Mouse (Mus musculus) ES-Bruce4 (cell line): Measurements from ENCODE around the gene Klhl15. TPM values are rescaled to one million over a fixed set of nuclear protein-coding genes. Genes with fewer than 3 reads are reported as not detected.
A peak's percentile ranks its signal among the peaks of the same experiment; 100 is the strongest.

Experiments
- H3K27ac ChIP-seq: 2 replicates; pipeline ENCODE4 v1.5.1; 2012; ENCODE audit warnings: low read length, inconsistent platforms; ENCODE audit not compliant: insufficient read depth
- H3K27me3 ChIP-seq: 2 replicates; pipeline ENCODE4 v1.6.1; 2012; ENCODE audit warnings: mild to moderate bottlenecking, low read length, inconsistent platforms; ENCODE audit not compliant: control insufficient read depth, poor library complexity, insufficient read depth, severe bottlenecking
- H3K36me3 ChIP-seq: 2 replicates; pipeline ENCODE4 v1.6.1; 2012; ENCODE audit warnings: inconsistent platforms, mild to moderate bottlenecking, low read length, moderate library complexity; ENCODE audit not compliant: control insufficient read depth, poor library complexity, insufficient read depth, severe bottlenecking
- H3K4me1 ChIP-seq: one replicate; pipeline ENCODE4 v1.8.1; 2011; ENCODE audit warnings: low read length; ENCODE audit not compliant: control insufficient read depth, insufficient read depth
- H3K4me3 ChIP-seq: 2 replicates; pipeline ENCODE4 v1.5.1; 2011; ENCODE audit warnings: low read depth, mild to moderate bottlenecking, low read length
- H3K9ac ChIP-seq: 2 replicates; pipeline ENCODE4 v1.6.1; 2012; ENCODE audit warnings: low read depth, mild to moderate bottlenecking, inconsistent platforms; ENCODE audit not compliant: poor library complexity, severe bottlenecking
- H3K9me3 ChIP-seq: replicated peaks from 2 replicates; pipeline ENCODE4 v1.6.1; 2012; ENCODE audit warnings: mild to moderate bottlenecking, low read length, inconsistent platforms; ENCODE audit not compliant: control insufficient read depth, poor library complexity, insufficient read depth, severe bottlenecking
- CTCF ChIP-seq: IDR thresholded peaks from one replicate; pipeline ENCODE4 v1.8.1; 2011; ENCODE audit warnings: low read depth, low read length
- EP300 ChIP-seq: IDR thresholded peaks from 2 replicates; pipeline ENCODE4 v1.6.1; 2011; ENCODE audit warnings: low read depth, low read length; ENCODE audit not compliant: insufficient read depth
- POLR2A ChIP-seq: IDR thresholded peaks from one replicate; pipeline ENCODE4 v1.8.1; 2011; ENCODE audit warnings: low read length; ENCODE audit not compliant: insufficient read depth
- polyA plus RNA-seq: library from polyadenylated mRNA; stranded (reverse); fragments of >200 nt; gene quantifications from 2 replicates; pipeline ENCODE4 v1.2.4, GENCODE M21; 2011; ENCODE audit warnings: low read depth; ENCODE audit not compliant: missing spikeins, insufficient read depth, insufficient read length

Klhl15 gene
- polyA plus RNA-seq, 1 experiment, result 11.7 TPM

DNA sequence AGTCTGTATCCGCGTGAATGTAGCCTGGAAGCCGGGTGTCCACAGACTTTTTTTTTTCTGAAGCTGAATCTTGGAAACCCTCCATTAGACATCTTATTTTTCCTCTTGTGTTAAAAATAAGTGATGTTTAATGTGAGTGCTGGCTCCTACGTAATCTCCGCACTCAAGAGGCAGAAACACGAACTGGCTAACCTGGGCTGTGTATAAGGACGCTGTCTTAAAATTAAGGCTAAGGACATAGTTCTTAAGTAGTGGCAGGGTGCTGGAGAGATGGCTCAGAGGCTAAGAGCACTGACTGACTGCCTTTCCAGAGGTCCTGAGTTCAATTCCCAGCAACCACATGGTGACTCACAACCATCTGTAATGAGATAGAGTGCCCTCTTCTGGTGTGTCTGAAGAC, 21.0 kb upstream of the Klhl15 start:
- peak overlapping the region; percentile 99 for H3K4me3 ChIP-seq
- H3K9ac ChIP-seq, result peak overlapping the region; percentile 87
- TF ChIP-seq CTCF (no peak), EP300 (no peak), POLR2A (no peak)
- peaks cover 19% of the 10 kb centered on the region for H3K36me3 ChIP-seq
- no peaks in the 10 kb centered on the region for H3K4me1 ChIP-seq
- H3K27me3 ChIP-seq, result no peaks in the 10 kb centered on the region
- H3K27ac ChIP-seq, result peak overlapping the region; percentile 49
- H3K9me3 ChIP-seq, result no peaks in the 10 kb centered on the region

DNA sequence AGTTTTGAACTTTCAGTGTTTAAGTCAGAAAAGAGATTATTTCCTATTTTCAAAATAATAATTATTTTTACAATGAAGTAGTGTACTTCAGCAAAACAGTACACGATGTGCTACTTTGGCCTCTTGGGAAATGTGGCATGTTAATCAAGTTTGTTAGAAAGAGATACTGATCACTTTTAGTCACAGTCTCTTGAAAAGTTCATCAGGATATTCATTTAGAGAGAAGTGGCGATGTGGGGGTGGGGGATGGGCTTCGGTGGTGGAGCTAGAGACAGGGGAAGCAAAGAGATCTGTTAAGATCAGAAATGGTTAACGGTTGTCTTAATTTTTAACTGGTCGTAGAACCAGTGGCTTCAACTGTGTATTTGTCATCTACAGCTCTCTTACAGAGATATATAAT, 967 bp upstream of the Klhl15 start:
- H3K27ac ChIP-seq, result no peak overlapping the region
- TF ChIP-seq POLR2A (no peak), CTCF (no peak), EP300 (no peak)
- H3K4me3 ChIP-seq, result no peak overlapping the region
- peaks cover 1% of the 10 kb centered on the region for H3K4me1 ChIP-seq
- no peaks in the 10 kb centered on the region for H3K36me3 ChIP-seq
- 0 out of 2 replicates have a peak overlapping the region, but pooled peaks have one; percentile 65 for H3K9ac ChIP-seq
- peaks cover 5% of the 10 kb centered on the region for H3K27me3 ChIP-seq
- H3K9me3 ChIP-seq, result no peaks in the 10 kb centered on the region

DNA sequence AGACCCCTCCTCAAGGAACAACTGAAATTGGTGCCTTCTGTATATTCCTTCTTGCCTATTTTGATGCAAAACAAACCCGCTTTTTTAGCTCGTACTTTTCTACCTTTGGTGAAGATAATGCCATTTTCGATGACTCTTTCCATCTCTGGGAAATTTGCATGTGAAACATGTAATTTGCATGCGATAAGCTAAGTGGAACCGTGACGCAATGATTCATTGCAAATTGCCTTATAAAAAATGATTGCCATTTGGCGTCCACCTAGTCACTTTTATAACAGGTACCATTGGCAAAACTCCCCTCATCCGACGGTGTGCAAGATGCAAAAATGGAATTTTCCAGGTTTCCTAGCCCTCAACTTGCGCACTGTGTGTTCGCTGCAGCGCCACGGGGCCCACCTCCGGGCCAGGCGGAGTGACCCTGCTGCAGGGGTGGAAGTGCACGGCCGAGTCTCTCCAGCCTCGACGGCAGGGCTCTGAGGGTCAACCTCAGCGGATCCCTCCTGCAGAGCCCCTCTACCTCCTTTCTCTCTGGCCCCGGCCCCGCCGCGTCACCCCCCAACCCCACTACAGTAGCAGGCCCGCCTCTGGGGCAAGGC, 365 bp upstream of the Klhl15 start:
- Histone ChIP-seq H3K9ac (peak overlapping the region; percentile 65), H3K27me3 (peaks cover 5% of the 10 kb centered on the region)

DNA sequence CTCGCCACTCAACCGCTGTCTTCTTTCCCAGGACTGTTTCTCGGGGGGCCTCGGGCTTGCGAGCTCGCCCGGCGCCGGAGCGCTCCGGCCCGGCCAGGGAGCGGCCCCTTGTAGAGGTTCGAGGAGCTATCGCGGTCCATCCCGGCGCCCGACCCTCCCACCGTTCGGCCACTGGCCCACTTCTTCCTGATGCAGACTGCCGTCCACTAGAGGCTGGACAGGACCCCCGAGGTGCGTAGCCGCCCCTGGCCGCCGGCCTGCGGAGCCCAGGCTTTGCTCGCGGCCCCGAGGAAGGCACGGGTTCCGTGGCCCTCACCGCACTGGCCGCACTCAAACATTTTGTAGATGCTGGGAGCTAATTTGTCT, 774 bp downstream of the Klhl15 start:
- Histone ChIP-seq H3K9me3 (no peaks in the 10 kb centered on the region), H3K36me3 (no peaks in the 10 kb centered on the region), H3K4me1 (peaks cover 1% of the 10 kb centered on the region), H3K27me3 (peaks cover 5% of the 10 kb centered on the region), H3K27ac (no peak overlapping the region), H3K4me3 (peak overlapping the region; percentile 86), H3K9ac (peak overlapping the region; percentile 65)
- TF ChIP-seq POLR2A (no peak), CTCF (no peak), EP300 (no peak)

More for the DNA sequence above, 365 bp upstream of the Klhl15 start:
- peaks cover 1% of the 10 kb centered on the region for H3K4me1 ChIP-seq
- H3K27ac ChIP-seq, result peak overlapping the region; percentile 64; the same call in 1 of the 2 replicates
- H3K9me3 ChIP-seq, result no peaks in the 10 kb centered on the region
- no peaks in the 10 kb centered on the region for H3K36me3 ChIP-seq
- TF ChIP-seq CTCF (no peak), EP300 (no peak), POLR2A (no peak)
- H3K4me3 ChIP-seq, result peak overlapping the region; percentile 89

DNA sequence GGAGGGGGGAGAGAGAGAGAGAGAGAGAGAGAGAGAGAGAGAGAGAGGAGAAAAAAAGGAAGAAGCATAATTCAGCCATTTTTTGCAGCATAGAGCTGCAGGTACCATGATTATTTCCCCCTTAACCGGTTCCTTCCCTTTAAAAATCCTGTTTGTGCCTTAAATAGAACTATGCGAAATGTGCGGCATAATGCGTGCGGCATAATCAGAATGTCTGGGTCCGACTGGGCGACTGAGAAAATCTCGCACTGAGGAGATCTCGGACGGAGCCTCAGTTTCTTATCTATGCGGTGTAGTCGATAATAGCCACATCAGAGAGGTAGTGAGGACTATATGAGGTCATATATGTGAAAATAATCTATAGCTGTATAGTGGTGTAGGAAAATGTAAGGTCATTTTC, 1.2 kb downstream of the Klhl15 start:
- TF ChIP-seq EP300, result no peak
- no peak for TF ChIP-seq CTCF
- TF ChIP-seq POLR2A, result no peak
- Histone ChIP-seq H3K4me3 (peak overlapping the region; percentile 86), H3K27ac (no peak overlapping the region), H3K27me3 (peaks cover 5% of the 10 kb centered on the region), H3K4me1 (peaks cover 1% of the 10 kb centered on the region), H3K36me3 (no peaks in the 10 kb centered on the region), H3K9me3 (no peaks in the 10 kb centered on the region), H3K9ac (peak overlapping the region; percentile 65)

DNA sequence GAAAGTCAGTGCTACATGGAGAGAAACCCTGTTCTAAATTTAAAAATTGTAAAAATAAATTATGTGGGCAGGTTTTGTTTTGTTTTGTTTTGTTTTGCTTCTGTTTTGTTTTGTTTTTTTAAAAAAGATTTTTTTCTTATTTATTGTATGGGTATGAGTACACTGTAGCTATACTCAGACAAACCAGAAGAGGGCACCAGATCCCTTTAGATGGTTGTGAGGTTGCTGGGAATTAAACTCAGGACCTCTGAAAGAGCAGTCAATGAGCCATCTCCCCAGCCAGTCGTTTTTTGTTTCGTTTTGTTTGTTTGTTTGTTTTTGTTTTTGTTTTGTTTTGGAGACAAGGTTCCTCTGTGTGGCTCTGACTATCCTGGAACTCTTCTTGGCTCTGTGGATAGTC, 54.5 kb downstream of the Klhl15 start:
- Histone ChIP-seq H3K4me3 (no peak overlapping the region), H3K27me3 (no peaks in the 10 kb centered on the region), H3K9ac (no peak overlapping the region), H3K4me1 (no peaks in the 10 kb centered on the region), H3K36me3 (no peaks in the 10 kb centered on the region), H3K9me3 (no peaks in the 10 kb centered on the region), H3K27ac (no peak overlapping the region)
- TF ChIP-seq POLR2A (no peak), CTCF (no peak), EP300 (no peak)
